Mouse (Mus musculus) erythroblast, embryonic 14.5 days (primary cell): Measurements from ENCODE around the gene Fbxw2. TPM values are rescaled to one million over a fixed set of nuclear protein-coding genes. Genes with fewer than 3 reads are reported as not detected.
A peak's percentile ranks its signal among the peaks of the same experiment; 100 is the strongest.

Source experiments
- H3K27me3 ChIP-seq: 2 replicates; pipeline ENCODE4 v1.6.1; 2012; ENCODE audit warnings: inconsistent platforms; ENCODE audit not compliant: control insufficient read depth
- H3K36me3 ChIP-seq: 2 replicates; pipeline ENCODE4 v1.6.1; 2012; ENCODE audit warnings: mild to moderate bottlenecking, inconsistent platforms; ENCODE audit not compliant: control insufficient read depth
- H3K4me1 ChIP-seq: 2 replicates; pipeline ENCODE4 v1.6.1; 2012; ENCODE audit warnings: inconsistent platforms; ENCODE audit not compliant: control insufficient read depth
- H3K4me3 ChIP-seq: replicated peaks from 2 replicates; pipeline ENCODE3; 2012; ENCODE audit warnings: moderate library complexity, mild to moderate bottlenecking, inconsistent platforms
- H3K9me3 ChIP-seq: 2 replicates; pipeline ENCODE4 v1.6.1; 2012; ENCODE audit warnings: low read length, inconsistent platforms, mixed read lengths; ENCODE audit not compliant: control insufficient read depth
- GATA1 ChIP-seq: IDR thresholded peaks from 2 replicates; pipeline ENCODE4 v1.6.1; 2012; ENCODE audit warnings: low read length, inconsistent platforms, mixed read lengths
- TAL1 ChIP-seq: IDR thresholded peaks from 3 replicates; pipeline ENCODE4 v1.6.1; 2012; ENCODE audit warnings: low read length, inconsistent platforms, mixed read lengths
- polyA plus RNA-seq: library from polyadenylated mRNA; stranded (reverse); fragments of >175 nt; gene quantifications from 2 replicates; pipeline ENCODE4 v1.2.3, GENCODE M21; 2012

Gene Fbxw2
- 3.9 and 5.1 TPM in 2 replicates for polyA plus RNA-seq

- Histone ChIP-seq H3K4me1 (peaks cover 55% of the 10 kb centered on the region), H3K27me3 (peaks cover 3% of the 10 kb centered on the region), H3K36me3 (peaks cover 36% of the 10 kb centered on the region), H3K4me3 (peak within 1 kb of the TSS; percentile 86), H3K9me3 (peaks cover 17% of the 10 kb centered on the region)
- TF ChIP-seq GATA1 (no peak), TAL1 (no peak)
These were observed at the start of gene Fbxw2 for GRCm38 (mm10) chr2:34825827-34826459. Gene Fbxw2, minus strand, starts transcription at chr2:34826311.

GRCm38 (mm10) chr2:34874816-34875345 is 48.8 kb upstream of the Fbxw2 start, which contains the start of gene Psmd5:
Gene Psmd5, minus strand, starts transcription at chr2:34874968.
- H3K27me3 ChIP-seq, result peaks cover 67% of the 10 kb centered on the region
- peaks cover 22% of the 10 kb centered on the region for H3K4me1 ChIP-seq
- H3K36me3 ChIP-seq, result no peaks in the 10 kb centered on the region
- peak within 1 kb of the TSS; percentile 52 for H3K4me3 ChIP-seq
- H3K9me3 ChIP-seq, result peaks cover 2% of the 10 kb centered on the region; the same call in 1 of the 2 replicates
- no peak for TF ChIP-seq GATA1
- TF ChIP-seq TAL1, result no peak

GRCm38 (mm10) chr2:34874271-34874670 is 48.2 kb upstream of the Fbxw2 start, which contains the start of gene Cutal:
Gene Cutal, plus strand, starts transcription at chr2:34874396.
- H3K9me3 ChIP-seq, result peaks cover 2% of the 10 kb centered on the region; the same call in 1 of the 2 replicates
- peaks cover 61% of the 10 kb centered on the region for H3K27me3 ChIP-seq
- peak within 1 kb of the TSS; percentile 52 for H3K4me3 ChIP-seq
- peaks cover 3% of the 10 kb centered on the region for H3K36me3 ChIP-seq
- no peak for TF ChIP-seq GATA1
- H3K4me1 ChIP-seq, result peaks cover 28% of the 10 kb centered on the region

- Histone ChIP-seq H3K4me1 (peaks cover 54% of the 10 kb centered on the region), H3K27me3 (peaks cover 30% of the 10 kb centered on the region), H3K36me3 (peaks cover 37% of the 10 kb centered on the region), H3K4me3 (peak overlapping the region; percentile 89), H3K9me3 (peaks cover 2% of the 10 kb centered on the region; the same call in 1 of the 2 replicates)
- TF ChIP-seq TAL1, result no peak
- no peak for TF ChIP-seq GATA1
These were observed 44.7 kb upstream of the Fbxw2 start for GRCm38 (mm10) chr2:34870520-34871474.

GRCm38 (mm10) chr2:34869680-34870079 is 43.6 kb upstream of the Fbxw2 start:
- peaks cover 22% of the 10 kb centered on the region for H3K27me3 ChIP-seq

GRCm38 (mm10) chr2:34857728-34858127 is 31.6 kb upstream of the Fbxw2 start:
- TF ChIP-seq TAL1 (no peak), GATA1 (no peak)
- H3K9me3 ChIP-seq, result no peaks in the 10 kb centered on the region

More at GRCm38 (mm10) chr2:34869680-34870079, 43.6 kb upstream of the Fbxw2 start:
- H3K4me3 ChIP-seq, result peak overlapping the region; percentile 89
- peaks cover 2% of the 10 kb centered on the region; the same call in 1 of the 2 replicates for H3K9me3 ChIP-seq
- H3K4me1 ChIP-seq, result peaks cover 54% of the 10 kb centered on the region
- TF ChIP-seq TAL1 (no peak), GATA1 (no peak)
- peaks cover 48% of the 10 kb centered on the region for H3K36me3 ChIP-seq

GRCm38 (mm10) chr2:34855265-34855664 is 29.2 kb upstream of the Fbxw2 start:
- no peaks in the 10 kb centered on the region for H3K27me3 ChIP-seq
- no peaks in the 10 kb centered on the region for H3K9me3 ChIP-seq
- H3K36me3 ChIP-seq, result peaks cover 99% of the 10 kb centered on the region
- H3K4me3 ChIP-seq, result no peak overlapping the region
- TF ChIP-seq GATA1 (no peak), TAL1 (no peak)
- peaks cover 15% of the 10 kb centered on the region for H3K4me1 ChIP-seq

More at GRCm38 (mm10) chr2:34857728-34858127, 31.6 kb upstream of the Fbxw2 start:
- H3K4me1 ChIP-seq, result peaks cover 15% of the 10 kb centered on the region
- H3K27me3 ChIP-seq, result no peaks in the 10 kb centered on the region
- peaks cover 92% of the 10 kb centered on the region for H3K36me3 ChIP-seq
- no peak overlapping the region for H3K4me3 ChIP-seq

- peaks cover 43% of the 10 kb centered on the region for H3K36me3 ChIP-seq
- TF ChIP-seq GATA1 (no peak), TAL1 (no peak)
- H3K4me1 ChIP-seq, result peaks cover 5% of the 10 kb centered on the region
- H3K27me3 ChIP-seq, result no peaks in the 10 kb centered on the region
- H3K9me3 ChIP-seq, result peaks cover 3% of the 10 kb centered on the region; the same call in 1 of the 2 replicates
- no peak overlapping the region for H3K4me3 ChIP-seq
These were observed 21.6 kb upstream of the Fbxw2 start for GRCm38 (mm10) chr2:34847702-34848101.
